Mouse (Mus musculus) thymus, postnatal 36 days (tissue): ENCODE data around the gene Chn1.

Source experiments
- DNase-seq, 2 experiments: peaks; one replicate each; pipeline ENCODE4 v3.0.0; 2022; ENCODE audit warnings: mixed read lengths in 2 of 2

Gene Chn1

GRCm38 (mm10) chr2:73588951-73589350, 186.2 kb downstream of the Chn1 start:
- no peak for DNase-seq

GRCm38 (mm10) chr2:73587109-73587506, 188.0 kb downstream of the Chn1 start:
- DNase-seq, result no peak

GRCm38 (mm10) chr2:73586392-73587108, 188.6 kb downstream of the Chn1 start:
- no peak for DNase-seq

GRCm38 (mm10) chr2:73585347-73585831, 189.8 kb downstream of the Chn1 start:
- DNase-seq, result no peak

- peak; percentile 42 to 43 for DNase-seq
Measured at GRCm38 (mm10) chr2:73584645-73585346, 190.3 kb downstream of the Chn1 start.

- no peak for DNase-seq
Measured at GRCm38 (mm10) chr2:73580720-73581119, 194.4 kb downstream of the Chn1 start.

- DNase-seq, result no peak
Measured at GRCm38 (mm10) chr2:73580166-73580565, 195.0 kb downstream of the Chn1 start, which contains the start of gene Chrna1. Gene Chrna1 (minus strand): TSS chr2:73580338.

GRCm38 (mm10) chr2:73579168-73579567, 196.0 kb downstream of the Chn1 start:
- DNase-seq, result no peak

GRCm38 (mm10) chr2:73574418-73574817, 200.7 kb downstream of the Chn1 start:
- no peak for DNase-seq

GRCm38 (mm10) chr2:73573556-73573955, 201.6 kb downstream of the Chn1 start:
- no peak for DNase-seq

GRCm38 (mm10) chr2:73572539-73573372, 202.4 kb downstream of the Chn1 start:
- DNase-seq, result peak; percentile 40 to 43

GRCm38 (mm10) chr2:73571901-73572300, 203.2 kb downstream of the Chn1 start:
- DNase-seq, result no peak

- DNase-seq, result no peak
Measured at GRCm38 (mm10) chr2:73571304-73571703, 203.8 kb downstream of the Chn1 start.

GRCm38 (mm10) chr2:73566989-73567605, 208.0 kb downstream of the Chn1 start:
- peak; percentile 45 to 46 for DNase-seq

- DNase-seq, result peak; percentile 28 to 48
Measured at GRCm38 (mm10) chr2:73566162-73566561, 209.0 kb downstream of the Chn1 start.

- DNase-seq, result no peak
Measured at GRCm38 (mm10) chr2:73563690-73564089, 211.5 kb downstream of the Chn1 start.

GRCm38 (mm10) chr2:73562656-73563055, 212.5 kb downstream of the Chn1 start:
- no peak for DNase-seq

GRCm38 (mm10) chr2:73561665-73562063, 213.5 kb downstream of the Chn1 start:
- DNase-seq, result peak; percentile 21 to 23

GRCm38 (mm10) chr2:73560899-73561664, 214.1 kb downstream of the Chn1 start:
- no peak for DNase-seq
